Comparison of ENCODE assay signal across 25 mouse cellular contexts in the genomic region with DNA sequence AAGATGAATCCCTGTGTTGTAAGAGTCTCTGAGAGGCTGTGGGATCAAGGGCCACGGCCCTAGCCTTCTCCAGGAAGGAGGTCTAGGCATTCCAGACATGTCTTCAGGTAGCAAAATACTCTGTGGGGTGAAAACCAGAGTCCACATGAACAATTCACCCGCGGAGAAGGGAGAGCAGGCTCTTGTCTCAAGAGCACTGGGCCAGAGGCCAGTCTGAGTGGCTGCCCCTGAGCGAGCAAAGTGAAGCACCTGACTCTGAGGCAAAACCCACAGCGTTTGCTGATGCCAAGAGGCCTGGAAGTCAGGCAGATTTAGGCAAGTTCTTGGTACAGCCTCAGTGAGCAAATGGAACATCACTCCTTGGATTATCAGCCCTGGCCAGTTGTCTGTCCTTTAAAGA. TPM values are rescaled to one million over a fixed set of nuclear protein-coding genes. Genes with fewer than 3 reads are reported as not detected.
DNase-seq lines count a peak whose midpoint lies in the region; ATAC-seq and TF ChIP-seq lines count a peak whose summit lies in the region.
"Had no signal": no experiment of that assay in that cellular context is flagged by ENCODE, and none has a peak within 500 bp of the region (broad histone marks: within the 10 kb centered on the region; RNA-seq: fewer than 3 reads in every experiment).

No protein-coding gene starts in this region.

- no peaks in the 10 kb centered on the region for H3K27me3 ChIP-seq in midbrain, embryonic 11.5 days (ENCODE audit: control insufficient read depth, insufficient read depth, low read length)
- H3K27me3 ChIP-seq in midbrain, embryonic 10.5 days (ENCODE audit: low read depth, poor library complexity, severe bottlenecking), result peaks cover 48% of the 10 kb centered on the region
- no peaks in the 10 kb centered on the region; the same call in 1 of the 2 replicates for H3K27me3 ChIP-seq in lung, embryonic 16.5 days (ENCODE audit: control insufficient read depth, insufficient read depth, low read depth, low read length)
- no peaks in the 10 kb centered on the region for H3K27me3 ChIP-seq in kidney, adult 2 months (replicated peaks; ENCODE audit: control insufficient read depth, insufficient read depth, low read length)
- H3K27me3 ChIP-seq: forebrain, embryonic 15.5 days had no signal

- TF ChIP-seq POLR2A in kidney, adult 2 months (IDR thresholded peaks at IDR 0.05; ENCODE audit: low read depth, low read length), result no peak

- DNase-seq in midbrain, embryonic 11.5 days (ENCODE audit: low spot score, missing footprints), result peak; percentile 60
- no peak for DNase-seq in midbrain, embryonic 10.5 days (ENCODE audit: low spot score)
- peak; percentile 59 for DNase-seq in lung, postnatal 14 days
- peak; percentile 56 to 85 for DNase-seq in lung, postnatal 4 days
- no peak for DNase-seq in ovary, postnatal 36 days (ENCODE audit: low spot score)
- no peak for DNase-seq in thymus, adult 18-20 months
- DNase-seq in kidney, adult 2 months, result no peak
- DNase-seq: adrenal gland, adult 8-10 months; adrenal gland, postnatal 25 days; cerebellum, adult 11-12 months; cerebellum, adult 8-10 months; cerebellum, postnatal 25 days; gastrocnemius, postnatal 14 days; heart, adult 11 months had no signal

- no peak for TF ChIP-seq CTCF in kidney, adult 2 months (conservative IDR thresholded peaks at IDR 0.05; ENCODE audit: insufficient read depth, insufficient read length, low read depth, low read length)

- no peaks in the 10 kb centered on the region for H3K36me3 ChIP-seq in midbrain, embryonic 11.5 days (ENCODE audit: control insufficient read depth, insufficient read depth, low read length)
- H3K36me3 ChIP-seq in midbrain, embryonic 10.5 days, result no peaks in the 10 kb centered on the region
- no peaks in the 10 kb centered on the region for H3K36me3 ChIP-seq in lung, embryonic 16.5 days (ENCODE audit: control insufficient read depth, insufficient read depth, low read length)
- no peaks in the 10 kb centered on the region for H3K36me3 ChIP-seq in kidney, adult 2 months (ENCODE audit: control insufficient read depth, insufficient read depth, low read length)
- H3K36me3 ChIP-seq: embryonic facial prominence, embryonic 10.5 days; embryonic facial prominence, embryonic 13.5 days; forebrain, embryonic 12.5 days; forebrain, embryonic 15.5 days; hindbrain, embryonic 12.5 days; hindbrain, embryonic 15.5 days had no signal

- no peak overlapping the region for H3K4me2 ChIP-seq in midbrain, embryonic 11.5 days
- H3K4me2 ChIP-seq in lung, embryonic 16.5 days (ENCODE audit: low read depth, low read length), result no peak overlapping the region
- H3K4me2 ChIP-seq: embryonic facial prominence, embryonic 13.5 days; forebrain, embryonic 12.5 days; forebrain, embryonic 15.5 days; heart, embryonic 11.5 days; hindbrain, embryonic 12.5 days; hindbrain, embryonic 15.5 days had no signal

- H3K27ac ChIP-seq in midbrain, embryonic 11.5 days (ENCODE audit: low read depth, low read length), result no peak overlapping the region
- no peak overlapping the region for H3K27ac ChIP-seq in midbrain, embryonic 10.5 days (replicated peaks)
- H3K27ac ChIP-seq in lung, embryonic 16.5 days (ENCODE audit: low read length), result peak overlapping the region; percentile 26; the same call in 1 of the 2 replicates
- H3K27ac ChIP-seq in kidney, adult 2 months (ENCODE audit: insufficient read depth, low read depth, low read length), result no peak overlapping the region
- H3K27ac ChIP-seq: embryonic facial prominence, embryonic 10.5 days; embryonic facial prominence, embryonic 13.5 days; forebrain, embryonic 12.5 days; forebrain, embryonic 15.5 days; hindbrain, embryonic 12.5 days; hindbrain, embryonic 15.5 days had no signal

- ATAC-seq in midbrain, embryonic 11.5 days (ENCODE audit: low FRiP score), result no peak
- ATAC-seq in lung, embryonic 16.5 days (ENCODE audit: low read depth), result peak; percentile 66
- ATAC-seq: activated CD4-positive, CD25-positive, alpha-beta regulatory T cell, adult 4 months; CD4-positive, CD25-positive, alpha-beta regulatory T cell, adult 4 months; forebrain, embryonic 15.5 days had no signal

- H3K9me3 ChIP-seq in midbrain, embryonic 11.5 days (ENCODE audit: control insufficient read depth, low read length), result no peaks in the 10 kb centered on the region
- H3K9me3 ChIP-seq in midbrain, embryonic 10.5 days (replicated peaks), result no peaks in the 10 kb centered on the region
- H3K9me3 ChIP-seq in lung, embryonic 16.5 days (ENCODE audit: control insufficient read depth, low read length), result no peaks in the 10 kb centered on the region
- H3K9me3 ChIP-seq: embryonic facial prominence, embryonic 10.5 days; embryonic facial prominence, embryonic 13.5 days; forebrain, embryonic 12.5 days; forebrain, embryonic 15.5 days; hindbrain, embryonic 12.5 days; hindbrain, embryonic 15.5 days had no signal

- WGBS in midbrain, embryonic 11.5 days, result 70% methylated on average over 5 of the region's 5 CpGs
- 74% methylated on average over 5 of the region's 5 CpGs for WGBS in midbrain, embryonic 10.5 days
- 44% methylated on average over 5 of the region's 5 CpGs for WGBS in lung, embryonic 16.5 days
- 42% methylated on average over 5 of the region's 5 CpGs for WGBS in kidney, adult 2 months

- no peak overlapping the region for H3K4me3 ChIP-seq in midbrain, embryonic 11.5 days (ENCODE audit: low read depth, low read length)
- no peak overlapping the region for H3K4me3 ChIP-seq in midbrain, embryonic 10.5 days
- no peak overlapping the region for H3K4me3 ChIP-seq in lung, embryonic 16.5 days (ENCODE audit: low read length)
- H3K4me3 ChIP-seq in kidney, adult 2 months (ENCODE audit: insufficient read depth, low read depth, low read length), result no peak overlapping the region
- H3K4me3 ChIP-seq: embryonic facial prominence, embryonic 10.5 days; embryonic facial prominence, embryonic 13.5 days; erythroblast, embryonic 14.5 days; forebrain, embryonic 12.5 days; forebrain, embryonic 15.5 days; hindbrain, embryonic 12.5 days; hindbrain, embryonic 15.5 days had no signal

- no peak overlapping the region for H3K9ac ChIP-seq in midbrain, embryonic 11.5 days (ENCODE audit: low read length)
- no peak overlapping the region for H3K9ac ChIP-seq in lung, embryonic 16.5 days (ENCODE audit: low read length)
- H3K9ac ChIP-seq: embryonic facial prominence, embryonic 13.5 days; forebrain, embryonic 12.5 days; forebrain, embryonic 15.5 days; hindbrain, embryonic 12.5 days; hindbrain, embryonic 15.5 days had no signal

- peaks cover 9% of the 10 kb centered on the region; the same call in 1 of the 2 replicates for H3K4me1 ChIP-seq in midbrain, embryonic 11.5 days (ENCODE audit: control insufficient read depth, insufficient read depth, low read length)
- H3K4me1 ChIP-seq in midbrain, embryonic 10.5 days, result peaks cover 26% of the 10 kb centered on the region
- peaks cover 18% of the 10 kb centered on the region for H3K4me1 ChIP-seq in lung, embryonic 16.5 days (replicated peaks; ENCODE audit: control insufficient read depth, insufficient read depth, low read length)
- no peaks in the 10 kb centered on the region for H3K4me1 ChIP-seq in kidney, adult 2 months (ENCODE audit: control insufficient read depth, insufficient read depth, low read length)

RNA-seq across cellular contexts. Expression of a gene that starts 6.5 kb away (rescaled TPM):
- 2.5 and 2.9 TPM in 2 replicates for polyA plus RNA-seq in midbrain, embryonic 11.5 days (2014; fragmentation: Nextera tagmentation; extraction: Ambion mirVana)
- polyA plus RNA-seq in midbrain, embryonic 10.5 days (2016; fragmentation: Nextera tagmentation; extraction: Ambion mirVana), result 2.9 and 3.9 TPM in 2 replicates
- polyA plus RNA-seq in lung, embryonic 16.5 days (2015; fragmentation: Nextera tagmentation; extraction: Ambion mirVana), result 9.7 and 9.9 TPM in 2 replicates
- 1.1 and 1.2 TPM in 2 replicates for polyA plus RNA-seq in kidney, adult 2 months (2012; rRNA removed)
- polyA plus RNA-seq: activated CD4-positive, CD25-positive, alpha-beta regulatory T cell, adult 4 months; CD4-positive, CD25-positive, alpha-beta regulatory T cell, adult 4 months; erythroblast, embryonic 14.5 days had no signal

RNA-seq across cellular contexts. Expression of a gene that starts 33.1 kb away (rescaled TPM):
- 1.9 and 2.1 TPM in 2 replicates for polyA plus RNA-seq in midbrain, embryonic 11.5 days (2014; fragmentation: Nextera tagmentation; extraction: Ambion mirVana)
- polyA plus RNA-seq in midbrain, embryonic 10.5 days (2016; fragmentation: Nextera tagmentation; extraction: Ambion mirVana), result 1.7 and 2.6 TPM in 2 replicates
- 0.94 and 1.6 TPM in 2 replicates for polyA plus RNA-seq in lung, embryonic 16.5 days (2015; fragmentation: Nextera tagmentation; extraction: Ambion mirVana)
- polyA plus RNA-seq in kidney, adult 2 months (2012; rRNA removed), result 0.89 and 0.98 TPM in 2 replicates

RNA-seq across cellular contexts. Expression of a gene that starts 35.2 kb away (rescaled TPM):
- 91.5 and 93.6 TPM in 2 replicates for polyA plus RNA-seq in midbrain, embryonic 11.5 days (2014; fragmentation: Nextera tagmentation; extraction: Ambion mirVana)
- polyA plus RNA-seq in midbrain, embryonic 10.5 days (2016; fragmentation: Nextera tagmentation; extraction: Ambion mirVana), result 120 and 121 TPM in 2 replicates
- polyA plus RNA-seq in lung, embryonic 16.5 days (2015; fragmentation: Nextera tagmentation; extraction: Ambion mirVana), result 83.3 and 86.6 TPM in 2 replicates
- 101 and 112 TPM in 2 replicates for polyA plus RNA-seq in kidney, adult 2 months (2012; rRNA removed)

Comparison
In these comparisons a context has a peak if more than half of its experiments do, and no peak if none do; other contexts are left out.
1. DNase-seq: peak in midbrain, embryonic 11.5 days (single experiment), lung, postnatal 14 days (single experiment) and lung, postnatal 4 days (2 of 2); none in midbrain, embryonic 10.5 days (single experiment), ovary, postnatal 36 days (single experiment), thymus, adult 18-20 months (0 of 2) and kidney, adult 2 months (single experiment).